Mouse (Mus musculus) central nervous system, embryonic 11.5 days (tissue): ENCODE data around the gene Abt1. TPM values are rescaled to one million over a fixed set of nuclear protein-coding genes. Genes with fewer than 3 reads are reported as not detected.

Experiments used
- polyA plus RNA-seq: library from polyadenylated mRNA; depleted of rRNA; stranded (reverse); fragments of >200 nt; gene quantifications from 2 replicates; pipeline ENCODE4 v1.2.3, GENCODE M21; 2012; rRNA removed

The Abt1 gene
- polyA plus RNA-seq, result 8.8 and 10.0 TPM in 2 replicates

DNA sequence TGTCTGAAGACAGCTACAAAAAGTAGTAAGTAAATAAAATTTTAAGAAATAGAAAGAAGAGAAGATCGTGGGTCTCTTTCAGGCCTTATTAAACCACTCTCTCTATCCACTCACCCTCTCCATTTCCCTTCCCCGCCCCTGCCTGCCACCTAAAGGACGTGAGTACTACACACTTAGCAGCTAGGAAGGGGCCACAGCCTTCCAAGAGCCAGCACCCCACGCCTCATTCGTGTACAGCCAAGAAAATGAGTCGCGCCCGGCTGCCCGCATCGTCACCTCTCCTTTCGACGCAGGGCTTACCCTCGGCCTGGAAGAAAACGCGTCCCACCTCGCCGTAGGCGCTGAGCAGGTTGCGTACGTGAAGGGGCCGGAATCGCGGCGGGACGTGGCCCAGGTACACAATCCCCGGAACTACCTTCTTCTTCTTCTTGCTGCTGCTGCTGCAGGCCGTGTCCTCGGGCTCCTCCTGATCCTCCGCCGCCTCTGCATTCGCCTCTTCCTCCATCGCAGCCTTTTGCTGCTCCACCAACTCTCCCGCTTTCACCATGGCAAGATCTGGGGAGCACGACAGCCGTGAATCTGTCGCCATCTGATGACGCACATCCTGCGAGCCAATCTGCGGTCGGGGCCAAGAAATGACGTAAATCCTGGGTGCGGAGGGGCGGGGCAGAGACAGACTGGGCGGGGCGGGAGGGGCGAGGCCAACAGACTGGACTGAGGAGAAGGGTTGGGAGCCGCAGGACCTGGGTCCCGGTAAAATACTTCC lies at the start of gene Abt1:
Abt1 (minus strand) TSS at position 581 of the 766 bp plus-strand sequence.

GRCm38 (mm10) chr13:23465600-23466109 lies 42.0 kb upstream of the Abt1 start, which contains the start of gene Btn1a1:
Gene Btn1a1, minus strand, starts transcription at chr13:23465901.

GRCm38 (mm10) chr13:23368583-23369420 lies 54.9 kb downstream of the Abt1 start, which contains the start of gene Zfp322a:
Gene Zfp322a, minus strand, starts transcription at chr13:23369208.

Other genes starting within 250 kb of the Abt1 start
- not detected in 2 replicates for gene Vmn1r220, start 235.9 kb downstream of the Abt1 start, polyA plus RNA-seq
- gene Vmn1r221, start 209.7 kb downstream of the Abt1 start, polyA plus RNA-seq, result not detected in 2 replicates
- gene Vmn1r222, start 187.9 kb downstream of the Abt1 start, polyA plus RNA-seq, result not detected in 2 replicates
- not detected in 2 replicates for gene Vmn1r223, start 176.7 kb downstream of the Abt1 start, polyA plus RNA-seq
- gene Zfp322a, start 54.7 kb downstream of the Abt1 start, polyA plus RNA-seq, result 21.3 and 30.9 TPM in 2 replicates
- 0.07 and 0.31 TPM in 2 replicates for gene Btn1a1, start 42.0 kb upstream of the Abt1 start, polyA plus RNA-seq
- 0.34 and 0.82 TPM in 2 replicates for gene Btn2a2, start 65.0 kb upstream of the Abt1 start, polyA plus RNA-seq
- gene Hist1h4h, start 107.2 kb upstream of the Abt1 start, polyA plus RNA-seq, result 21.7 and 31.0 TPM in 2 replicates
- gene Hist1h2af, start 110.0 kb upstream of the Abt1 start, polyA plus RNA-seq, result 189 and 273 TPM in 2 replicates
- 38.6 and 41.4 TPM in 2 replicates for gene Hist1h3g, start 111.6 kb upstream of the Abt1 start, polyA plus RNA-seq
- 3.2 and 6.3 TPM in 2 replicates for gene Hist1h2bh, start 119.5 kb upstream of the Abt1 start, polyA plus RNA-seq
- 5.1 and 6.2 TPM in 2 replicates for gene Hist1h3f, start 120.2 kb upstream of the Abt1 start, polyA plus RNA-seq
- 19.4 and 22.4 TPM in 2 replicates for gene Hist1h4f, start 127.8 kb upstream of the Abt1 start, polyA plus RNA-seq
- gene Hist1h1d, start 129.4 kb upstream of the Abt1 start, polyA plus RNA-seq, result 0.65 and 1.3 TPM in 2 replicates
- 41.5 and 49.2 TPM in 2 replicates for gene Hist1h3e, start 138.5 kb upstream of the Abt1 start, polyA plus RNA-seq
- gene Hist1h2ae, start 147.4 kb upstream of the Abt1 start, polyA plus RNA-seq, result 17.0 and 26.2 TPM in 2 replicates
- gene Hist1h2bg, start 147.5 kb upstream of the Abt1 start, polyA plus RNA-seq, result 14.7 and 42.2 TPM in 2 replicates
- gene Hist1h2bf, start 150.3 kb upstream of the Abt1 start, polyA plus RNA-seq, result 8.0 and 18.9 TPM in 2 replicates
- 2.4 and 8.0 TPM in 2 replicates for gene Hist1h2ad, start 150.5 kb upstream of the Abt1 start, polyA plus RNA-seq
- gene Hist1h3d, start 151.9 kb upstream of the Abt1 start, polyA plus RNA-seq, result 21.2 and 34.9 TPM in 2 replicates
- gene Hist1h4d, start 157.7 kb upstream of the Abt1 start, polyA plus RNA-seq, result 10.3 and 11.7 TPM in 2 replicates
- gene Hist1h2be, start 197.3 kb upstream of the Abt1 start, polyA plus RNA-seq, result 1.9 and 4.2 TPM in 2 replicates
- gene Hist1h1e, start 198.7 kb upstream of the Abt1 start, polyA plus RNA-seq, result 11.1 and 13.7 TPM in 2 replicates